Mouse (Mus musculus) retina, postnatal 7 days (tissue): ENCODE data around the gene Lpin2.

Experiments used
- DNase-seq: peaks from one replicate; pipeline ENCODE4 v3.0.0-alpha.2; 2012; ENCODE audit warnings: low read depth, low spot score

The Lpin2 gene

DNA sequence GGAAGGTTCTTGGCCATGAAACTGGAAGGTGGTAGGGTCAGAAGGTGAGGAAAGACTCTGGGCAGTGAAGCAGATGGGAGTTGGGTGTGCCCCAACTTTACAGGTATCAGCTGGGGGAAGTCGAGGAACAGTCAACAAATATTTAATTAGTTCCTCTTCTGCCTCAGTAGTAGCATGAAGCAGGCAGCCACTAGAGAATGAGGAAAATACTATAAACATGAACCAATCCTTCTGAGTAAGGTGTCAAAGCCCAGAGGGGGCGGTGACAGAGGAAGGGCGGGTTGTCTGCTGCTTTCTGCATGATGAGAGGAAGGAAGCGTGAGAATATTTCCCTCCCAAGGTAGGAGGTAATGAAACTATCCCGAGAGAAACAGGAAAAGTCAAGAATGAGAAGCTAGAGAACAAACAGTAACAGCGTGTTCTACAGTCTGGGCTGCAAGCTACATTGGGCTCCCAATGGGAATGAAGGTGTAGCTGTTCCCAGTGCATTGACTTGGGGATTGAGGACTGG lies at the start of gene Lpin2:
Gene Lpin2 (plus strand): TSS at position 350 of the 511 bp plus-strand sequence.
- DNase-seq: no peak

DNA sequence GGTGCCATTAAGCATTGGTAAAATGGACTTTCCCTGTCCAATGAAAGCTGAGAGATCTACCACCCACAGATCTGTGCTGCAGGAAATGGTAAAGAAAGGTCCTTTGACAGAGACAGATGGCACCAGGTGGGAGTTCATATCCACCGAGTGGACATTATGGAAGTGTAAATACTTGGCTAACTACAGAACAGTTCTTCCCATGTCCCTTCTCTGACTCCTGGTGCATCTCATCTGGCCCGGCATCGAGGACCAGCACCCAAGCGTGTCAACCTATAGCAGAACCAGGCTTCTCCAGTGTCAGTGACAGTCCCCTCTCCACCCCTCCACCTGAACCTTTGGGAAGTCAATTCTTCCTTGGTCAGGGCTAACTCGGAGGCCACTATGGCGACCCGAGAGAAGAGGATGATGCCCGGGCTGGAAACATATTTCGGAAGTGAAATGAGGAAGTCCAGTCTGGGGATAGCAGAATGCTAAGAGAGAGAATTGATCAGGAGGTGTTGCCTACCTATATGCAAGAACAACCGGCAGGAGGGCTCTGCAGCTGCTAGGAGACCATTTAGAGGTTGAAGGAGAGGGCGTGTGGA lies 49.4 kb upstream of the Lpin2 start:
- no peak for DNase-seq

DNA sequence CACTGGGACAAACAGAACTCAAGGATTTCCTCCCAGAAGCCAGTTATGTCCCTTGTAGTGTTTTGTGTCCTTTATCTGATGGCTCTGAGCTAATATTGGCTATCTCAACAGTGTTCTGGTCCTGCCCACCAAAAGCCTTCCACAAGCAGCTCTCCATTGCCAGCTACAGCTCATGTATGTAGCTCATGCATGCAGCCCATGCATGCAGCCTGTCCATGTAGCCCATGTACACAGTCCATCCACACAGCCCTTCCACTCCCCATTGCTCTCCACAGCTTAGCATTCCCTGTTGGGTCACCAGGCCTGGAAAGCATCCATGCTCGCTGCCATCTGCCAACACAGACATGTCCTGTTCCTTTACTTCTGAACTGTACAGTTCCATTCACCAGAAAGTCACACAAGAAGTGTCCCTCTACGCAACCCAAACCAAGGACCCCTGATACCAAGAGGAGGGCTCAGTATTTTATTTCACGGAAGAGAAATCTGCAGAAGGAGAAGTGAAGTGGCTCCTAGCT lies 47.9 kb upstream of the Lpin2 start:
- DNase-seq: no peak

DNA sequence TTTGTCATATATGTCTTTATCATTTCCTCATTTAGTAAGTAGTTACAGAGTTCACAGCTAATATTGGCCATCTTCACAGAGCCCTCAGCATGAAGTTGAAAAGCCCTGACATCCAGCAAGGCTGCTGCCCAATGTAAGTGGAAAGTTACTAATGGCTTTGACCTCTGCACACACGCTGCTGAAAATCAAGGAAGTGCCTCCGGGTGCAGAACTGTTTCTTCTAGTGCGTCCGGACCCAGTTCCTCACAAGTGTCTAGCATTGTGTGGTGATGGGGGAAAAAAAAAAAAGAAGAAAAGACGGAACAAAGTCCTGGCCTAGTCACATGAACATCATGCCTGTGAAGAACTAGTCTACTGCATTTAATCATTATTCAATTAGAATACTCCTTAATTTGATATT lies 47.3 kb upstream of the Lpin2 start:
- no peak for DNase-seq

DNA sequence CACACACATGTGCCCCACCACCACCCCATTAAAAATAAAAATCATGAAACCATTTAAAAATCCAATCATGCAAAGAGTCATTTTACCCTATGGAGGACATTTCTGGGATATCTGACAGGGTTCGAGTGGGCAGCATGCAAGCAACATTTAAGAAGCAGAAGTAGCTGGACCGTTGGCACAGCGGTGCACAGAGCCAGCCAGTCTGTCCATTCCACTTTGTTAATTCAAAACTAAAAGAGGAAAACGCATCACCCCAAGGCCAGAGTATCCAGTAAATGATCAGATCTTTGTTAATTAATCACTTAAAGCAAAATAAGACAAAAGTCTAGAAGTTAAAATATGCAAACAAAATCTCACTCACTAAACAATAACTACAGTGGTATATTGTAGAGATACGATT lies 46.5 kb upstream of the Lpin2 start:
- no peak for DNase-seq

DNA sequence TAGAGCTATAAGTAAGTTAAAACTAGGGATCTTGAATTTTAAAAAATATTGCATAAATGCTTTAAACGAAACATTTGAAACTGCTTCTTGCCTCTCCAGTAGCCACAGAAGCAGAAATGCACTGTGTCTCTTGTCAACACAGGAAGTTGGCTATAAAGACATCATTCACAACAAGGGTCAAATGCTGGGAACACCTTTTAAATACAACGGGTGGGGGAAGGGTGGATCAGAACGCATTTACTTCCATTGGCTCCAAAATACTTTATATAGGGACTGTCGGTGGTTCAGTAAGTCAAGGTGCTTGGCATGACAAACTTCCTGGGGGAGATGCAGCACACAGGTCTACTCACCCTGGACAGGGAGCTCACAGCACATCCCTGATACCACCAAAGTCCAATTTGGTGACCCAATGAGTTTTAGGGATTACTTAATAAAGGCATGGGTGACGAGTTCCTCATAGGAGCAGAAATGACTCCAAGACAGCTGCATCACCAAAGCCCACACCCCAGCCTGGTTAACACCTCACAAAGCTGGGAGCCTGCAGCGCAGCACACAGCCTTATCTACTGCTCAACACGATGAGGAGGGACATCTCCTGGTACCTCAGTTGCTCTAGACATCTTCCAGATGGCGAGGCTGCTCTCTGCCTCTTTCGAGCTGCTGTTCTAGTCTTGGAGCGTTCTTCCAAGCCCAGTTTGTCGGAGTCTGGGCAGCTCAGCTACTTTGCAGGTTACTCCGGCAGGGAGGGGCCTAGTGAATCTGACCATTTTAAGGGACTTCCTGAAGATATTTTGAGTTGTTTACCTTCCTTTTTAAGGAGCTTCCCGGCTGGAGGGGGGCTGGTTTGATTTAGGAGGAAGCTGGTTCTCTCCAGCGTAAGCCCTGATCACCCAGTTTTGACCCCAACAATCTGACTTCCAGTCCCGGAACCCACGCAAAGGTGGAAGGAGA lies 45.7 kb upstream of the Lpin2 start:
- no peak for DNase-seq

DNA sequence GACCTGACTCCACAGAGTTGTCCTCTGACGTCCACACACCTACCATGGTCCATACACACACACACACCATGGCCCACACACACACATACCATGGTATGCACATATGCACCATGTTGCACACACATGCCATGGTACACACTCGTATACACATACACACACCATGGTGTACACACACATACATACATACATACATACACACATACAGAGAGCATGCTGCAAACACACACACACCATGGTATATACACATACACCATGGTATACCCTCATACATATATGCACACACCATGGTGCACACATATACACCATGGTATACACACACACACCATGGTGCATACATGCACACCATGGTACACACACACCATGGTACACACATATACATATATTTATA lies 45.0 kb upstream of the Lpin2 start:
- DNase-seq: no peak

DNA sequence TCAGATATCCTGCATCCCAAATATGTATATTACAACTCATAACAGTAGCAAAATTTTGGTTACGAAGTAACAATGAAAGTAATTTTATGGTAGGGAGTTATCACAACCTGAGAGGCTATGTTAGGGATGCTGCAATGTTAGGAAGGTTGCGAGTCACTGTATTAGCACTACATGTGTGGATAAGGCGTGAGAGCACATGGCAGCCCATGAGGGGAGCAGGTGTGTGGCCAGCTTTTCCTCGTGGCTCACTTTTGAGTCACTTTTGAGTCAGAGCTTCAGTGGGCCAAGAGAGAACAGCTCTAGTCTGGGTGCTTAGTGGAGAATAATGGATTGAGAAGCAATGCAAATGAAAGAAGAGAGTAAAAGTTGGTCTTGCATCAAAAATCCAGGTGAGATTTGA lies 40.3 kb upstream of the Lpin2 start:
- no peak for DNase-seq

DNA sequence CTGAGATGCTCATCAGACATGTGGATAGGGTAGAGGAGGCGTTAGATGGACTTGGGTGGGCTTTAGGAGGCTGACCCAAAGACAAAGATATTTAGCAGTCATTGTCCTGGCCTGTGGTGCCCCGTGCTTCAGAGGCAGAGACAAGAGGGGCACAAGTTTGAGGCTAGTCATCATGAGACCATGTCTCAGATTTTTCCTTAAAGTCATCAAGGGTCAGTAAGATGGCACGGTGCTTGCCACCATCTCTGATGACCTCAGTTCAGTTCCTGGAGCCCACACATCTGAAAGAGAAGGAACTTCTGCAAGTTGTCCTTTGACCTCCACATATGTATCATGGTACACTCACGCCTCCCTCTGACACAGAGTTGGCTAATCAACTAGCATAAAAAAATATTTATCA lies 39.2 kb upstream of the Lpin2 start:
- no peak for DNase-seq

DNA sequence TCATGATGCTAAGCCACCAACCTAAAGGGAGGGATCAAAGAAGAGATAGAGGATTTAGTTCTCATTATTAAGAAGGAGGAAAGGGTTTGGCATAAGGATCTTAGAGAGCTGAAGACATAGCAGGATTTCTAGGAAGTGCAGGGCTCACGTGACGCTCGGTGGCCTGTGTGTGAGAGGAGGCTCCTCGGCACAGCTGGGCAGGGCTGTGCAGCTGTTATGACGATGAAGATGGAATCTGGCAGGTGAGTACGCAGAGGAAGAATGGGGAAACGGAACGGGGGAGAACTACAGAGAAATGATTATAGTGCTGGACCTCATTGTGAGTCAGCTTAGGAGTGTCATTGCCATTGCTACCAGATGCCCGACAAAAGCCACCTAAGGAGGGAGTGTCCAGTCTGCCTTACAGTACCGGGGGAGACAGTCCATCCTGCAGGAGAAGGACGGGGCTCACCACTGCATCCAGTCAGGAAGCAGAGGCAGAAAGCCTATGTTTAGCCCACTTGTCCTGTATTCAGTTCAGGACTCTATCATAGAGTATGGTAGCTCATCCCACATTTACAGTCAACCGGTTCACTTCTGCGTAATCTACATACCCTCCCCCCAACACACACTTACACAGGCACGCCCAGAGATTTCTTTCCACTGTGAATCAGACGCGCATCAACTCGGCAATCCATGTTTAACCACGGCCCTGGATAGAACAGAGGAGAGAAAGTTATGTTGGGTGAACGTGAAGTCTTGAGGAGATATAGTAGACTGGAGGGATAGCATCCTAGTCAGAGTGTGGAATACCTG lies 37.8 kb upstream of the Lpin2 start:
- no peak for DNase-seq

DNA sequence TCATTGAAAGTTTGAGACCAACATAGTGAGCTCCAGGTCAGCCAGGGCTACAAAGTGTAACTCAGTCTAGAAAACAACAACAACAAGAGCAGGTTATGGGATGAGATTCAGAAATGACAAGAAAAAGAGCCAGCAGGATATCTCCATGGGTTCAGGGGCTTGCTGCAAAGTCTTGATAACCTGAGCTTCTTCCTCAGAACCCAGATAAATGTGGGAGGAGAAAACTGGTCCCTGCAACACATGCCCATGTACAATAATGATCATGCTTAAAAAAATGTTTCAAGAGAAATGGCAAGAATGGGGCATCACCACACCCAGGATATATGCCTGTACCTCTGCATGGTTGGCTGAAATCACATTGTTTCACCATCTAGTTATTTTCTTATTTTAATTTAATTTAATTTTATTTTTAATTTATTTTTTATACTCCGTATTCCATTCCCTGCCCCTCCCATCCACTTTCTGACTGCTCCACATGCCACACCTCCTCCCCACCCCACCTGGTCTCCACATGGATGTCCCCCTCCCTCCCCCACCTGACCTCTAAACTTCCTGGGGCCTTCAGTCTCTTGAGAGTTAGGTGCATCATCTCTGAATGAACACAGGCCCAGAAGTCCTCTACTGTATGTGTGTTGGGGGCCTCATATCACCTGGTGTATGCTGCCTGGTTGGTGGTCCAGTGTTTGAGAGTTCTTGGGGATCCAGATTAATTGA lies 37.0 kb upstream of the Lpin2 start:
- DNase-seq: no peak

DNA sequence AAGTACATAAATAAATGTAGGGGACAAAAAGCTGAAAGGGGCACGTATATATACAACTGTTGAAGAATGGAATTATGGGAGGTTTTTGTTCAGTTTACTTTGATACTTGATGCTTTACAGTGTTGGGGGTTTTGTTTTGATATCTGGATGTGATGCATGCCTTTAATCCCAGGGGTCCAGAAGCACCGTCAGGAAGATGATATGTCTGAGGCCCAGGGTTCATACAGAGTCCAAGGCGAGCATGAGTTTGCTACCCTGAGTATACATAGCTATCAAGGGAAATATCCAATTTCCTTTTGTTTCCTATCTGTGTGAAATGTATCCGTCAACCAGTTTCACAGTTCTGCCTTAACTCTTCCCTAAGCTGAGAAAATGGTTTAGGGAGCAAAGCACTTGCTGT lies 29.0 kb upstream of the Lpin2 start:
- no peak for DNase-seq

DNA sequence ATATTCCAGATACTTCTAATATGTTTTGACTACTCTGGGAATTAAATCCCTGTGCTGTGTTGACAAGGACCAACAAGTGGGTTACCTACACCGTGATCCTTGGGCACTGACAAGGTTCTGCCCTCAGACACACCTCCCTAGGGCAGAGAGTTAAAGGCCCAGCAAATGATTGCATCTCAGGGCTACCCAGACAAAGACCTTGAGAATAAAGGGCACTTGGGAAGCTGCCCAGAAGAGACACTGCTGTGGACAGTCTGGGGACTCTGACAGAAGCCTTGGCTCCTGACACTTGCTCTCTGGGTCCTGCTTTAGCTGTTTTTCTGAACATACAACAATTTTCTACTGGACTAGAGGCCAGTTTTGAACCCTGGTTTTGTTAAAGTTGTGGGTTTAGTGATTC lies 27.1 kb upstream of the Lpin2 start:
- no peak for DNase-seq

DNA sequence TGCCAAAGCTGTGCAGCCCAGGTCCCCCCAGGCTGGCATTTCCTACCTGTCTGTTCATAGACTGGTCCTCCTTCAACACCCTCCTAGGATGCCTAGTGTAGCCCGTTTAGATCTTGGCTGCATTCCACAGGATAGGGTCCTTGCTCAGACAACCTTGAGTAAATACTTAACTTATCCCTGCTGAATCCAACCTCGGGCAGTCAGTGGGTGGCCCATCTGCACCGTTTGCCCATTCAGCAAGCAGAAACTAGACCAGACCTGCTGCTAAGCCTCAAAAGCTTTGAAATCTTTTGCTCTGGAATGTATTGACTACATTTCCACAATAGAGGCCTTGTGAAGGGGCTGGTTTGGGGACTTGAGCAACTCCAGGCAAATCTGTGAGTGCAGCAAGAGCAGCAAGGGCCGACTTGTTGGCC lies 23.2 kb upstream of the Lpin2 start:
- DNase-seq: no peak

DNA sequence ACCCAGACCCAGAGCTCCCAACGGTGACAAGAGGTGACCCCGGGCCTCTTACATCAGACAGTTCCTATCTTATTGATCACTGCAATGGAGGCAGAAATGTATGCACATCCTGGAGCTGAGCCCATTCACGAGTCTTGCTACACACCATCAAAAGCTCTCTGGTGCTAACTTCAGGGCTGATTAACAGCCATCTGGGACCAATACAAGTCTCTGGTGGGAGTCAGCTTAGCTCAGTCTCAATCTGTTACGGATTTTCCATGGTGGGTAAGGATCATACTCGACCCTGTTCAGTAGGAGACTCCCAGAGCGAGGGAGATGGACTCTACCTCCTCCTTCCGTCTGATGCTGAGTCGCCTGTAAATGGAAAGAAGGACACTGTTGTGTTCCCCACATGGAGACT lies 22.6 kb upstream of the Lpin2 start:
- DNase-seq: no peak

DNA sequence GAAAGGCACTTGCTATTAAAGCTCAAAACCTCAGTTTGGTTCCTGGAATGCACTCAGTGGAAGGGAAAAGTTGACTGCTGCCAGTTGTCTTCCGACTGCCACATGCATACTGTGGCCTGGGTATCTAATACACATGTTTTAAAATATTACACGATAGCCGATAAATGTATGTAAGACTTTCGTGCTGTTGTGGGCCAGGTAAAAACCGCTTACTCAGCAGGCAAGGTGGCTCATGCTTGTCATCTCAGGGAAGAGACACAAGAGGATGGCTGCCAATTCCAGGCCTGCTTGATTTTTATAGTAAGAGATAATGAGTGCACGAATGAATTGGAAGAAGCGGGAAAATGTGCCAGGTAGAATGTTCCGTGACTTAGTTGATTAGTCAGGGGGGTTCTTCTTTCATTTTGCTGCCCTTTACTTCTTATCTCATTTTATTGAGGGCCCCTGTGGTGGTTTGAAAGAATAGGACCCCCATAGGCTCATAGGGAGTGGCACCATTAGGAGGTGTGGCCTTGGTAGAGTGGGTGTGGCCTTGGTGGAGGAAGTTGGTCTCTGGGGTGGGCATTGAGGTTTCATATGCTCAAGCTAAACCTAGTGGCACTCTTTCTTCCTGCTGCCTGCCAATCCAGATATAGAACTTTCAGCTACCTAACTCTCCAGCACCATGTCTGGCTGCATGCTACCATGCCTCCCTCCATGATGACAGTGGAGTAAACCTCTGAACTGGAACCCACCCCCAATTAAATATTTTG lies 21.9 kb upstream of the Lpin2 start:
- no peak for DNase-seq

DNA sequence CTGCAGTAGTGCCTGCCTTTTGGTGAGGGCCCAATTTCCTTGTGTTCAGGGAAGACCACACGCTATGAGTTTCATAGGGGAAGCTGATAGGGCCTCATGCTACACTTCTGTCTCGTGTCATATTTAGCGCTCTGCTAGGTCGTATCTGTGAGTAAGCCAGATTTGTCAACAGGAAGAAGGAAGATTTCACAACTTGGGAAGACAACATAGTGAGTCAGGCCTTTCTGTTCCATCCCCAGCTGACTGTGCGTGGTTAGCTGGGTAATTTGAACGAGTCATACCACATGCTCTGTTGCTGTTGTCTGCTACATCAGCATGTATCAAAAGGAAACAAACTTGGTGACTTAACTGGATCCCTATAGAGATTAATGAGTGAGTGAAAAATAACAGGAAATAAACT lies 17.4 kb upstream of the Lpin2 start:
- no peak for DNase-seq

DNA sequence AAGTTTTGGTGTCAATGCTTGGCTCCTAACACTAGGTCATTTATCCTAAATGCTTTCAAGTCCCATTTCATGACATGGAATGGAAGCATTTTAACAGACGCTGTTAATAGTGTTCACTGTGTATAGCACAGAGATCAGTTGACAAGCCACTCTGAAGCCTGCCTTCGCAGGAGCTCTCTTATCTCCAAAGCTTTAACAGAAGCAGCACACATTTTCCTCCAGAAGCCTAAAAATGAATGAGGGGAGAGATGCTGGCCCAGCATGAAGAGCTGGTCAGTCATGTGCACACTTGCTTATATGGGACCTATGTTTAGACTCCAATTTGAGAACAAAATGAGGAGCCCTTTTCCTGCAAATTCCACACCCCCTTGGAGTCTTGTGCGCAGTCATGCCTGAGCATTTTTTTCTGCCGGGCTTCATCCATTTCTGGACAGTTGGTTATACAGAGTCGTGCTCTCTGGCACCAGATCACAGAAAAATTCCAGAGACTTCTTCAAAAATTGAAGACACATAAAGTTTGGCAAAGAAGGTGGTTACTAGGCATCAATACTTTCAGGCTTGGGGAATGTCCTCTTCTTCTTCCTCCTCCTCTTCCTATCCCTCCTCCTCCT lies 14.1 kb upstream of the Lpin2 start:
- DNase-seq: no peak

DNA sequence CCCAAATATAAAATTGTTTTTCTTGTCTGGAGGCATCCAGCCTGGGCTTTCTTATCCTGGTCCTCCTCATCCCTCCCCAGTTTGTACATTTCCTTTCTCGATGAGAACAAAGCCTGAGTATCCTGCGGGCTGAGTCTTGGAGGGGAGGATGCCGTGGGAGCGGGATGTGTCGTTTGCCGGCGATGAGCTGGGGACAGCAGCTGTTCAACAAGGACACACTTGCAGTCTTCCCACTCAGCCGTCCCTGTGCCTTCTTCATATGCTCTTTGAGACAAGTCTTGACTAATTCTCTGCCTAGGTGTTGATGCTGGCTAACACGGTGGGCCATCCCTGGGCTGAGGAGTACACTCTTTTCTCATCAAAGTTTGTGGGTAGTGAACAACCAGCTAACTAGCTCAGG lies 13.5 kb upstream of the Lpin2 start:
- no peak for DNase-seq

DNA sequence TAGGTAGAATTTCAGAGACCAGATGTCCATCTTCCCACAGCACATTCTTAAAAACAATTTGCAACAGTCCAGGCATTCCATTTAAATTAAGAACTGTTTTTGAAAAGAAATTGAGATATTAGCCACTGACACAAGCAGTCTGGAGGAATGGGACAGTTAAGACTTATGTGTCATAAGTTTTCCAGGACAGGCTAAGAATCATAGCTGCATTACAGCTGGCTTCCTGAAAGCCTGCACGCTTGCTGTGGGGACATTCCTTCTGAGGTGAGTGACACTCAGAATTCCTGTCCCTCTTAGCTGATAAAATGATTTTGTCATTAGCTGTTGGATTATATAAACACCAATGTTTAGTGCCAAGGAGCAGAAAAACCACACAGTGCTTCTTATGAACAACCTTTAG lies 12.7 kb upstream of the Lpin2 start:
- no peak for DNase-seq
